Comparison of ENCODE assay signal across 8 mouse cellular contexts in genomic region chr15:101176284-101176680, GRCm38 (mm10). TPM values are rescaled to one million over a fixed set of nuclear protein-coding genes. Genes with fewer than 3 reads are reported as not detected.
DNase-seq lines count a peak whose midpoint lies in the region; ATAC-seq and TF ChIP-seq lines count a peak whose summit lies in the region.

No protein-coding gene starts in this region.

- intact Hi-C loops in heart, postnatal 36 days (cut with DNase I) = no loop called here

- peak overlapping the region; percentile 93 for H3K4me2 ChIP-seq in hindbrain, embryonic 12.5 days (replicated peaks)
- peak overlapping the region; percentile 90 for H3K4me2 ChIP-seq in liver, postnatal 0 days (ENCODE audit: low read depth, low read length)

- DNase-seq in heart, adult 11 months = peak; percentile 94
- DNase-seq in heart, postnatal 36 days = no peak
- no peak for DNase-seq in liver, postnatal 0 days
- DNase-seq in thymus, adult 18-20 months = no peak
- DNase-seq in spleen, adult 18-20 months = no peak
- DNase-seq in left cerebral cortex, adult 8-10 months (ENCODE audit: low spot score in 2 of 2) = no peak

- no peak for TF ChIP-seq EP300 in liver, postnatal 0 days (IDR thresholded peaks at IDR 0.05; ENCODE audit: low read depth)

- H3K36me3 ChIP-seq in hindbrain, embryonic 12.5 days = no peaks in the 10 kb centered on the region
- no peaks in the 10 kb centered on the region for H3K36me3 ChIP-seq in liver, postnatal 0 days (replicated peaks; ENCODE audit: insufficient read depth, low read length)

- H3K27ac ChIP-seq in brown adipose tissue, adult 24 weeks (replicated peaks; ENCODE audit: low read depth, low read length) = peak overlapping the region; percentile 31; the same call in 1 of the 2 replicates
- no peak overlapping the region for H3K27ac ChIP-seq in hindbrain, embryonic 12.5 days
- peak overlapping the region; percentile 92 for H3K27ac ChIP-seq in liver, postnatal 0 days (ENCODE audit: low read depth)

- TF ChIP-seq CTCF in liver, postnatal 0 days (IDR thresholded peaks at IDR 0.05; ENCODE audit: low read depth) = no peak

- H3K4me3 ChIP-seq in brown adipose tissue, adult 24 weeks (ENCODE audit: insufficient read depth, low read depth, low read length) = no peak overlapping the region
- H3K4me3 ChIP-seq in hindbrain, embryonic 12.5 days = peak overlapping the region; percentile 91
- no peak overlapping the region for H3K4me3 ChIP-seq in liver, postnatal 0 days (ENCODE audit: low read depth, low read length)

- ATAC-seq in hindbrain, embryonic 12.5 days (ENCODE audit: low FRiP score) = no peak
- no peak for ATAC-seq in liver, postnatal 0 days

- WGBS in hindbrain, embryonic 12.5 days = 55% methylated on average over 3 of the region's 3 CpGs
- WGBS in liver, postnatal 0 days (ENCODE audit: insufficient replicate concordance) = 17% methylated on average over 3 of the region's 3 CpGs

- peaks cover 10% of the 10 kb centered on the region; the same call in 1 of the 2 replicates for H3K27me3 ChIP-seq in hindbrain, embryonic 12.5 days
- H3K27me3 ChIP-seq in liver, postnatal 0 days (ENCODE audit: insufficient read depth, low read length) = no peaks in the 10 kb centered on the region

- no peaks in the 10 kb centered on the region for H3K9me3 ChIP-seq in hindbrain, embryonic 12.5 days (replicated peaks)
- no peaks in the 10 kb centered on the region for H3K9me3 ChIP-seq in liver, postnatal 0 days (ENCODE audit: low read length)

- peak overlapping the region; percentile 98; the same call in 1 of the 2 replicates for H3K9ac ChIP-seq in hindbrain, embryonic 12.5 days
- 0 out of 2 replicates have a peak overlapping the region, but pooled peaks have one; percentile 16 for H3K9ac ChIP-seq in liver, postnatal 0 days (replicated peaks)

- H3K4me1 ChIP-seq in brown adipose tissue, adult 24 weeks (ENCODE audit: control insufficient read depth, insufficient read depth, insufficient read length, low read length) = peaks cover 15% of the 10 kb centered on the region
- peaks cover 59% of the 10 kb centered on the region for H3K4me1 ChIP-seq in hindbrain, embryonic 12.5 days
- H3K4me1 ChIP-seq in liver, postnatal 0 days (ENCODE audit: insufficient read depth) = peaks cover 60% of the 10 kb centered on the region

RNA-seq across cellular contexts. Expression of gene Acvr1b, which starts 2.4 kb away (rescaled TPM):
- 10 to 100 TPM; 12.6 to 14.6 TPM for total RNA-seq in heart, postnatal 36 days (2021)
- 3.1 and 3.2 TPM in 2 replicates for polyA plus RNA-seq in brown adipose tissue, adult 24 weeks (2012; ENCODE audit: insufficient read depth, insufficient read length, missing spikeins)
- polyA plus RNA-seq in hindbrain, embryonic 12.5 days (2016; fragmentation: Nextera tagmentation; extraction: Ambion mirVana) = 12.2 and 15.5 TPM in 2 replicates
- polyA plus RNA-seq in liver, postnatal 0 days (2015; fragmentation: Nextera tagmentation; extraction: Ambion mirVana) = 2.2 TPM in 2 replicates
- total RNA-seq in left cerebral cortex, adult 8-10 months (2022) = 100 to 1,000 TPM; 100 to 118 (median 110) TPM

RNA-seq across cellular contexts. Expression of gene Grasp, which starts 47.7 kb away (rescaled TPM):
- 10 to 100 TPM; 10.7 to 12.0 TPM for total RNA-seq in heart, postnatal 36 days (2021)
- polyA plus RNA-seq in brown adipose tissue, adult 24 weeks (2012; ENCODE audit: insufficient read depth, insufficient read length, missing spikeins) = 1.7 and 3.7 TPM in 2 replicates
- polyA plus RNA-seq in hindbrain, embryonic 12.5 days (2016; fragmentation: Nextera tagmentation; extraction: Ambion mirVana) = 4.8 and 8.2 TPM in 2 replicates
- 0.35 and 0.54 TPM in 2 replicates for polyA plus RNA-seq in liver, postnatal 0 days (2015; fragmentation: Nextera tagmentation; extraction: Ambion mirVana)
- 10 to 100 TPM; 56.3 to 63.9 (median 62.1) TPM for total RNA-seq in left cerebral cortex, adult 8-10 months (2022)

RNA-seq across cellular contexts. Expression of gene Acvrl1, which starts 48.0 kb away (rescaled TPM):
- total RNA-seq in heart, postnatal 36 days (2021) = 10 to 100 TPM; 22.3 to 31.1 TPM
- 9.4 and 13.7 TPM in 2 replicates for polyA plus RNA-seq in brown adipose tissue, adult 24 weeks (2012; ENCODE audit: insufficient read depth, insufficient read length, missing spikeins)
- 11.6 TPM in 2 replicates for polyA plus RNA-seq in hindbrain, embryonic 12.5 days (2016; fragmentation: Nextera tagmentation; extraction: Ambion mirVana)
- polyA plus RNA-seq in liver, postnatal 0 days (2015; fragmentation: Nextera tagmentation; extraction: Ambion mirVana) = 2.3 and 2.6 TPM in 2 replicates
- 10 to 100 TPM; 18.9 to 25.1 (median 19.3) TPM for total RNA-seq in left cerebral cortex, adult 8-10 months (2022)
